Mouse (Mus musculus) liver, adult 10 weeks (tissue): ENCODE results near the gene Eif4g1. TPM values are rescaled to one million over a fixed set of nuclear protein-coding genes. Genes with fewer than 3 reads are reported as not detected.

Source experiments
- polyA plus RNA-seq: library from polyadenylated mRNA; stranded (reverse); fragments of 350-450 nt; fragmentation: Illumina TruSeq; extraction: RNeasy Lipid Tissue Mini Kit (QIAGEN cat#74804); gene quantifications from one replicate; pipeline ENCODE4 v1.2.3, GENCODE M21; 2014; ENCODE audit warnings: low read depth, low replicate concordance

Gene Eif4g1
- 154 TPM for polyA plus RNA-seq

DNA sequence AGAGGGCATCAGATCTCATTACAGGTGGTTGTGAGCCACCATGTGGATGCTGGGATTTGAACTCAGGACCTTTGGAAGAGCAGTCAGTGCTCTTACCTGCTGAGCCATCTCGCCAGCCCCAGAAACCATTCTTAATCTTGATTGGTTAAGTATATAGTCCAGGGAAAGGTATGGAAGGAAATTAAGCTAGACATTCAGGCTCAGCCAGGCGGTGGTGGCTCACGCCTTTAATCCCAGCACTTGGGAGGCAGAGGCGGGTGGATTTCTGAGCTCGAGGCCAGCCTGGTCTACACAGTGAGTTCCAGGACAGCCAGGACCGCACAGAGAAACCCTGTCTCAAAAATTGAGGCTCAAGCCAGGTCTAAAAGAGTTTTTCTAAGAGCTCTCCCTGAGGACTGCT, at the start of gene Eif4g1:
Eif4g1 (plus strand) TSS at position 301 of the 400 bp plus-strand sequence.

GRCm38 (mm10) chr16:20621191-20621990, 46.7 kb upstream of the Eif4g1 start, which contains the start of gene Camk2n2:
Gene Camk2n2 (minus strand): TSS chr16:20621287.

DNA sequence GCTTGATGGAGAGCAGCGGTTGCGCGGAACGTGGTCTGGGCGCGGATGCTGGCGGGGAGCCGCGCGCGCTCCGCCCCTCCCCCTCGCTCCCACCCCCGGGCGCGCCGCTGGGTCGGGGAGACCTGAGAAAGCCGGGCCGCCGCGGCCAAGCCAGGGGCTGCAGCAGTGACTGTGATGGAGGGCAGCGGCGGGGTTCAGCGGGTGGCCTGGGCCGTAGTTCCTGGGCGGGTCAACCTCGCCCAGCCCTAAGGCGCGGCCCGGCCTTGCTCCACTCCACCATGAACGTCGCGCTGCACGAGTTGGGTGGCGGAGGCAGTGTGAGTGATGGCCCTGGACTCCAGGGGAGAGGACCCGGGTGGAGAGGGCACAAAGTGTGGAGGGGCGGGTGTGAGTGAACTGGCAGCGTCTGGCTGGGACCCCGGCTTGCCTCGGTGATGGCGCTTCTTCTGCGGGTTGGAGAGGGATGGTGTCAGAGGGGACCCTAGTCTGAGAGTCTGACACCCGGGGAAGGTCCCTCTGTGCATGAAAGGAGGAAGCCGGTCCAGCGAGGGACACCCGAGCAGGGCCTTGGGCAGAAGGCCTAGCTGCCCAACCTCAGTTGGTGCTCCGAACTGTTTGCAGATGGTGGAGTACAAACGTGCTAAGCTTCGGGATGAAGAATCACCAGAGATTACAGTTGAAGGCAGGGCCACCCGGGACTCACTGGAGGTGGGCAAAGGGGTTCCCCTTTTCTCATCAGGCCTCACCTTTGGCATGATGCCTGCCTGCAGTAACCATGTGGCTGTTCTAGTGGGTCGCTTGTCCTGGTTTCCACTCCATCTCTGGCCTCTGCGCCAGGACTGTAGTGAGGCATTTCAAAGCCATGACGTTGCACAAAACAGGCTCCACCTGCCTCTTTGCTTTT, 38.1 kb upstream of the Eif4g1 start, which contains the start of gene Ece2:
Ece2 (plus strand) TSS at position 98 of the 904 bp plus-strand sequence.

GRCm38 (mm10) chr16:20651076-20651946, 16.8 kb upstream of the Eif4g1 start, which contains the start of gene Psmd2:
Gene Psmd2 (plus strand): TSS chr16:20651652.

GRCm38 (mm10) chr16:20693111-20693701, 25.1 kb downstream of the Eif4g1 start, which contains the start of gene Fam131a:
Gene Fam131a (plus strand): TSS chr16:20693241.

DNA sequence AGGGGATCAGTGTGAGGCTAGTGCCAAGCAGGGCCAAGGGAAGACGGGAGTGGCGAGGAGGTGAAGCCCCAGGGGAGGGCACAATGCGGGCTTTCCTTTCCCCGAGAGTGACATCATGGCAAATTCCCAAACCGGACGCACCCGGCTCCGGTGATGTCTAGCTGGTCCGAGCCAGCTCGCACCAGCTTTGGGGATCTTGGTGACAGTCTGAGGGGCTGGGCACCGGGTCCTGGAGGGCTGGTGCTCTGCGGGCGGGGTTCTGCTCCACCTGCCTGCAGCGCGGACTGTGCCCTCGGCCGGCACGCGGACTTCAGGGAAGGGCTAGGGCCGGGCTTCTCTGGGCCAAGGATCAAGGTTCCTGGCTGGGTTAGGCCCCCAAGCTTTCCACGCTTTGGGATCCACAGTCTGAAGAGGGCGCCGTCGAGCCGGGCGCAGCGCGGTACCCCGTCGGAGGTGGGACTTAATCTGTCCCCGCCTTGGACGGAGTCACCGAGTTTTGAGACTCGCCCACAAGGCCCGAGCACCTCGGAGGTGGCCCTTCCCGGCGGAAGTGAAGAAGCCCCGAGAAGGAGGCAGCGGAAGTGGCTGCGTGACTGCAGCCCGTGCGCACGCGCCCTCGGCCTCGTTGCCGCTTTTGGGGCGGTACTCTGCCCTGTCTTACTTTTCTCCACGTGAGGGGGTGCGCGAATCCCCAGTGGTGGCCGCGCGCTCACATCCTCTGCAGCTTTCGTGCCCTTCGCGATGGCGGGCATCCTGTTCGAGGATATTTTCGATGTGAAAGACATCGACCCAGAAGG, 49.3 kb downstream of the Eif4g1 start, which contains the start of the genes Polr2h and Clcn2:
Polr2h (plus strand) TSS at position 485 of the 797 bp plus-strand sequence.
Clcn2 (minus strand) TSS at position 566 of the 797 bp plus-strand sequence.

DNA sequence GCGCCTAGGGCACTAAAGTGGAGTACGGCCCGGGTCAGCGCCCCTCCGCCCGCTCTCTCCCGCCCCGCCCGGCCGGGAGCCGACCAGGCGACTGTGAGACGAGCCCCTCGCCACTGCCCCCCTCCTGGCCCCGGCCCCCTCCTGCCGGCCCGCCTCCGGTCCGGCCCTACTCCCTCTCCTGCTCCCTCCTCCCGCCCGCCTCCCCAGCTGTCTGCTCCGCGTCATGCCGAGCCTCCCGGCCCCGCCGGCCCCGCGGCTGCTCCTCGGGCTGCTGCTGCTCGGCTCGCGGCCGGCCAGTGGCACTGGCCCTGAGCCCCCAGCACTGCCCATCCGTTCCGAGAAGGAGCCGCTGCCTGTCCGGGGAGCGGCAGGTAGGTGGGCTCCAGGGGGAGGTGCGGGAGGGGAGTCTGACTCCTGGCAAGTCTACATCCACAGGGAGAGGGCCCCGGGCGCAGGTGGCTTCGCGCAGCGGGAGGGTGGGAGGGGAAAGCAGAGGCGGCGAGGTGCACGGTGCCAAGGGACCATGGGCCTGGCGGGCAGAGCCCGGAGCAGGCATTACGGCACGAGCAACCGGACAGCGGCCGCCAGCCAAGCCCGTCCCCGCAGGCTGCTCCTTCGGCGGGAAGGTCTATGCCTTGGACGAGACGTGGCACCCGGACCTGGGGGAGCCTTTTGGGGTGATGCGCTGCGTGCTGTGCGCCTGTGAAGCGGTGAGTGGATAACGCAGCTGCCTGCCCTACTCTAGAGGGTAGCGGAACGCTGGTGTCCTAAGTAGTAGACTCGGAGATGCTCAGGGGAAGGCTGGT, 65.0 kb downstream of the Eif4g1 start, which contains the start of gene Chrd:
Chrd (plus strand) TSS at position 203 of the 806 bp plus-strand sequence.

DNA sequence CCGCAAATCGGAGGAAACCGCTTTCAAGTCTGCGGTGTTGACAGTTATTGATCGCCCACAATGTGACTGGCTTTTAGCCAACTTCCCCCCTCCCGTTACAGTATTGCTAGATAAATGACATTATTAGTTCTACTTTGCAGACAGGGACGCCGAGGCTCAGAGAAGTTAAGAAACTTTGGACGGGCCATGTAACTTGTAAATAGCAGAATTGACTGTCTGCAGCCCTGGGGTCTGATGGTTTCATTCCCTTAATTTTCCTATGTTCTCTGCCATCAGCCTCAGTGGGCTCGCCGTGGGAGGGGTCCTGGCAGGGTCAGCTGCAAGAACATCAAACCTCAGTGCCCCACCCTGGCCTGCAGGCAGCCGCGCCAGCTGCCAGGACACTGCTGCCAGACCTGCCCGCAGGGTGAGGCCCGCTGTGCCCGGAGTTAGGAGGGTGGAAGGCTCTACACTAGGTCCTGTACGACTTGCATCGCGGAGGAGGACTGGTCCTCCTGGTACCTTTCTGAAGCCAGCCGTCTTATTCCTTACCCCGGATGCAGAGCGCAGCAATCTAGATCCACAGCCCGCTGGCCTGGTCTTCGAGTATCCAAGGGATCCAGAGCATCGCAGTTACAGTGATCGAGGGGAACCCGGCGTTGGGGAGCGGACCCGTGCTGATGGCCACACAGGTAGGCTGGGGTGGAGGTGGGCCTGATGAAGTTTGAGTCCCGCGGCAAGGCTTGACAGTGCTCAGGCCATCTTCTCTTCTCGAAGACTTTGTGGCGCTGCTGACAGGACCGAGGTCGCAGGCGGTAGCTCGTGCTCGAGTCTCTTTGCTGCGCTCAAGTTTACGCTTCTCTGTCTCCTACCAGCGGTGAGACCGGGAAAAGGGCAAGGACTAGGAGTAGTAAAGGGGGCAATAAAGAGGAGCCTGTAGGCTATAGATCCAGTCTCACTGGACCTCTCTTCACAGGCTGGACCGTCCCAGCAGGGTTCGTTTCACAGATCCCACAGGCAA, 65.9 kb downstream of the Eif4g1 start, which contains the start of gene Thpo:
Thpo (minus strand) TSS at position 781 of the 1,000 bp plus-strand sequence.

Other genes starting within 250 kb of the Eif4g1 start
- 2.8 TPM for gene Abcc5, start 241.9 kb upstream of the Eif4g1 start, polyA plus RNA-seq
- gene Eif2b5, start 169.5 kb upstream of the Eif4g1 start, polyA plus RNA-seq = 9.8 TPM
- 7.3 TPM for gene Dvl3, start 151.3 kb upstream of the Eif4g1 start, polyA plus RNA-seq
- 86.1 TPM for gene Ap2m1, start 132.8 kb upstream of the Eif4g1 start, polyA plus RNA-seq
- gene Abcf3, start 119.7 kb upstream of the Eif4g1 start, polyA plus RNA-seq = 10.5 TPM
- gene Vwa5b2, start 78.8 kb upstream of the Eif4g1 start, polyA plus RNA-seq = not detected
- gene Eef1akmt4, start 56.7 kb upstream of the Eif4g1 start, polyA plus RNA-seq = 1.7 TPM
- gene Gm49333, start 56.7 kb upstream of the Eif4g1 start, polyA plus RNA-seq = not detected
- 6.0 TPM for gene Alg3, start 56.6 kb upstream of the Eif4g1 start, polyA plus RNA-seq
- gene Camk2n2, start 47.0 kb upstream of the Eif4g1 start, polyA plus RNA-seq = not detected
- gene Ece2, start 38.5 kb upstream of the Eif4g1 start, polyA plus RNA-seq = not detected
- 84.4 TPM for gene Psmd2, start 16.7 kb upstream of the Eif4g1 start, polyA plus RNA-seq
- not detected for gene Fam131a, start 24.9 kb downstream of the Eif4g1 start, polyA plus RNA-seq
- gene Polr2h, start 49.4 kb downstream of the Eif4g1 start, polyA plus RNA-seq = 10.0 TPM
- gene Clcn2, start 49.4 kb downstream of the Eif4g1 start, polyA plus RNA-seq = 3.3 TPM
- gene Chrd, start 64.8 kb downstream of the Eif4g1 start, polyA plus RNA-seq = 0.13 TPM
- gene Thpo, start 66.2 kb downstream of the Eif4g1 start, polyA plus RNA-seq = 2.9 TPM